Comparison of ENCODE assay signal across 8 mouse cellular contexts in genomic region chr7:100894833-100895226, GRCm38 (mm10). TPM values are rescaled to one million over a fixed set of nuclear protein-coding genes. Genes with fewer than 3 reads are reported as not detected.
DNase-seq lines count a peak whose midpoint lies in the region; ATAC-seq and TF ChIP-seq lines count a peak whose summit lies in the region.

No protein-coding gene starts in this region.

- H3K27ac ChIP-seq in lung, embryonic 15.5 days: 0 out of 2 replicates have a peak overlapping the region, but pooled peaks have one; percentile 4
- peak overlapping the region; percentile 82 for H3K27ac ChIP-seq in limb, embryonic 10.5 days
- H3K27ac ChIP-seq in olfactory bulb, adult 2 months (ENCODE audit: insufficient read depth, low read depth, low read length): no peak overlapping the region; the same call in 1 of the 2 replicates

- peak overlapping the region; percentile 84 for H3K4me2 ChIP-seq in lung, embryonic 15.5 days

- DNase-seq in cerebellum, adult 11-12 months: peak; percentile 41
- no peak for DNase-seq in cerebellum, adult 8-10 months
- DNase-seq in lung, postnatal 4 days: no peak
- no peak for DNase-seq in limb, embryonic 10.5 days (ENCODE audit: low spot score)
- DNase-seq in adrenal gland, adult 18-20 months (ENCODE audit: low spot score in 2 of 2): no peak

- H3K4me3 ChIP-seq in lung, embryonic 15.5 days: peak overlapping the region; percentile 46
- peak overlapping the region; percentile 66 for H3K4me3 ChIP-seq in limb, embryonic 10.5 days
- peak overlapping the region; percentile 74 for H3K4me3 ChIP-seq in olfactory bulb, adult 2 months (ENCODE audit: insufficient read depth, low read depth, low read length)

- no peak for TF ChIP-seq POLR2A in olfactory bulb, adult 2 months (IDR thresholded peaks at IDR 0.05; ENCODE audit: insufficient read depth, low read depth, low read length)

- ATAC-seq in lung, embryonic 15.5 days (ENCODE audit: borderline replicate concordance, extremely low read depth, low FRiP score, low TSS enrichment): no peak
- ATAC-seq in megakaryocyte-erythroid progenitor cell, adult 5-6 weeks (replicated peaks; ENCODE audit: low FRiP score, low TSS enrichment, poor library complexity, severe bottlenecking): no peak

- H3K9me3 ChIP-seq in lung, embryonic 15.5 days: no peaks in the 10 kb centered on the region
- H3K9me3 ChIP-seq in limb, embryonic 10.5 days (replicated peaks): no peaks in the 10 kb centered on the region

- 4% methylated on average over 12 of the region's 12 CpGs for WGBS in lung, embryonic 15.5 days
- 5% methylated on average over 12 of the region's 12 CpGs for WGBS in limb, embryonic 10.5 days
- WGBS in olfactory bulb, adult 2 months: 4% methylated on average over 12 of the region's 12 CpGs

- H3K36me3 ChIP-seq in lung, embryonic 15.5 days: peaks cover 18% of the 10 kb centered on the region
- H3K36me3 ChIP-seq in limb, embryonic 10.5 days: peaks cover 31% of the 10 kb centered on the region

- no peaks in the 10 kb centered on the region for H3K27me3 ChIP-seq in lung, embryonic 15.5 days
- H3K27me3 ChIP-seq in limb, embryonic 10.5 days (ENCODE audit: low read depth, poor library complexity, severe bottlenecking): no peaks in the 10 kb centered on the region

- TF ChIP-seq CTCF in olfactory bulb, adult 2 months (IDR thresholded peaks at IDR 0.05; ENCODE audit: insufficient read depth, low read depth, low read length): no peak

- peaks cover 31% of the 10 kb centered on the region for H3K4me1 ChIP-seq in lung, embryonic 15.5 days
- H3K4me1 ChIP-seq in limb, embryonic 10.5 days: peaks cover 31% of the 10 kb centered on the region
- H3K4me1 ChIP-seq in olfactory bulb, adult 2 months (ENCODE audit: control insufficient read depth, insufficient read depth, low read length): peaks cover 46% of the 10 kb centered on the region

- peak overlapping the region; percentile 50 for H3K9ac ChIP-seq in lung, embryonic 15.5 days

RNA-seq across cellular contexts. Expression of gene Relt, which starts 31.6 kb away (rescaled TPM):
- polyA plus RNA-seq in lung, embryonic 15.5 days (2015; fragmentation: Nextera tagmentation; extraction: Ambion mirVana): 3.6 and 4.6 TPM in 2 replicates
- polyA plus RNA-seq in limb, embryonic 10.5 days (2016; fragmentation: Nextera tagmentation; extraction: Ambion mirVana): 5.9 and 7.9 TPM in 2 replicates
- polyA plus RNA-seq in olfactory bulb, adult 2 months (2012; ENCODE audit: insufficient read depth, insufficient read length, low replicate concordance, missing spikeins): not detected in 2 replicates
- 8.0 and 10.9 TPM in 2 replicates for total RNA-seq in megakaryocyte-erythroid progenitor cell, adult 5-6 weeks (2014; fragmentation: Nextera tagmentation)
- 5.2 and 6.4 TPM in 2 replicates for total RNA-seq in megakaryocyte-erythroid progenitor cell, adult 5-6 weeks (2017)
- total RNA-seq in adrenal gland, adult 18-20 months (2021): 1 to 10 TPM; 2.1 to 3.5 TPM

RNA-seq across cellular contexts. Expression of gene Arhgef17, which starts 37.1 kb away (rescaled TPM):
- 10.8 TPM in 2 replicates for polyA plus RNA-seq in lung, embryonic 15.5 days (2015; fragmentation: Nextera tagmentation; extraction: Ambion mirVana)
- polyA plus RNA-seq in limb, embryonic 10.5 days (2016; fragmentation: Nextera tagmentation; extraction: Ambion mirVana): 9.6 and 11.0 TPM in 2 replicates
- polyA plus RNA-seq in olfactory bulb, adult 2 months (2012; ENCODE audit: insufficient read depth, insufficient read length, low replicate concordance, missing spikeins): not detected in 2 replicates
- total RNA-seq in megakaryocyte-erythroid progenitor cell, adult 5-6 weeks (2014; fragmentation: Nextera tagmentation): not detected in 2 replicates
- total RNA-seq in megakaryocyte-erythroid progenitor cell, adult 5-6 weeks (2017): not detected in 2 replicates
- 10 to 100 TPM; 50.4 to 79.5 TPM for total RNA-seq in adrenal gland, adult 18-20 months (2021)
